Mouse (Mus musculus) frontal cortex, adult 2 months (tissue): ENCODE measurements around the gene Klk4. TPM values are rescaled to one million over a fixed set of nuclear protein-coding genes. Genes with fewer than 3 reads are reported as not detected.

Experiments used
- DNase-seq, 2 experiments: peaks; one replicate each; pipeline ENCODE4 v3.0.0; 2022; ENCODE audit warnings: low spot score in 1 of 2; ENCODE audit errors: extremely low spot score in 1 of 2
- polyA plus RNA-seq: library from polyadenylated mRNA; depleted of rRNA; stranded (reverse); fragments of >200 nt; gene quantifications from 2 replicates; pipeline ENCODE4 v1.2.3, GENCODE M21; 2012; rRNA removed

Gene Klk4
- polyA plus RNA-seq, 1 experiment, result not detected

DNA sequence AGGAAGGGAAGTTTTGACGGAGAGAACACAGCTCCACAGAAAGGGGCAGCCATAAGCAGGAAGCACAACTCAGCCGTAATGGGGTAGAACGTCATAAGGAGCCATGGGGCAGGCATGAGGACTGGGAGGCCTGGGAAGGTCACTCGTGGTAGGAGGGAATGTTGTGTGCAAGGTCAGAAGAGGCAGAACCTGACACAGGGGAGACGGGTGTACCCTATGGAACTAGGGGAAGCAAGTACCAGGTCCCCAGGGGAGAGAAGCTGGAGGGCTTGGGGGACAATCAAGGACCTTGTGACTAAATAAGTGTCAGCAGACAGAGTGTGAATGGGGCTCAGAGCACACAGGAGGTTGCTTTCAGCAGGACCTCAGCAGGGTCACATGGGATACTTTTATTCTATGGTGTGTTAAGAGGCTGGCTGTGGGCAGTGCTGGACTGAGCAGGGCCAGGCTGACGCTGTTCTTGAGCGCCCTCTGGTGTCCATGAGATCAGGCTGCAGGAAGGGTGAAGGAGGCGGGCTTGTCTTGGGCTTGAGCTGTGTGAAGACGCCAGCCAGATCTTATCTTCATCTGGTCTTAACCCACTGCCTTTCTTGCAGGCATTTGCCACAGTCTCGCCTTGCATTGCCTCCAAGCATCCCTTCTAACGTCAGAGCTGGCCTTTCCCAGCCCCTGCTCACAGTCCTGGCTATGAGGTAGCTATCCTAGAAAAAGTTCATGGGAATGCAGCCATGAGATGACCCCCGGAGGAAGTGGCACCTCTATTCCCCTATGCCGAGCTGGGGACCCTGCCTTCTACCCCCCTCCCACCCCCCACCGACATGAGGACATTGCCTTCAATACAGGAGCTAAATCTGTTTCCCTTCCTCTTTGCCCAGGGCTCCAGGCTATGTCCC, 38.8 kb downstream of the Klk4 start:
- DNase-seq, result peak; percentile 23 to 82

- DNase-seq, result no peak
Measured at GRCm38 (mm10) chr7:43920582-43920981, 39.6 kb downstream of the Klk4 start.

- no peak for DNase-seq
Measured at GRCm38 (mm10) chr7:43921087-43921486, 40.1 kb downstream of the Klk4 start.

DNA sequence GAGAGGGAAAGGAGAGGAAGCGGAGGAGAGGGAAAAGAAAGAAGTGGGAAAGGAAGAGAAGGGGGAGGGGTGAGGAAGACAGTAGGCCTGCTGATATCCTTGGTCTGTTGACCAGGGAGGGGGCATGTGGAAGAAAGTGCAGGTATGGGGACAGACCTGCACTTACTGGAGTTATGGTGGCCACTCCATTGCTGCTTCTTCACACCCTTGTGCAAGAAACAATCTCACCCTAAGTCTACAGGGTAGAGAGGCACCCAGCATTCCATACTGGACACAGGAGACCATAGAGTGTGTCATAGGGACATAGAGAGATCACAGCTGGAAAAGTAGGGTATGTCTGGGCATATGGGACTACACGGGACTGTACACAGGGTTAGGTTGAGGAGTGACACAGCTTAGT, 41.0 kb downstream of the Klk4 start:
- no peak for DNase-seq

DNA sequence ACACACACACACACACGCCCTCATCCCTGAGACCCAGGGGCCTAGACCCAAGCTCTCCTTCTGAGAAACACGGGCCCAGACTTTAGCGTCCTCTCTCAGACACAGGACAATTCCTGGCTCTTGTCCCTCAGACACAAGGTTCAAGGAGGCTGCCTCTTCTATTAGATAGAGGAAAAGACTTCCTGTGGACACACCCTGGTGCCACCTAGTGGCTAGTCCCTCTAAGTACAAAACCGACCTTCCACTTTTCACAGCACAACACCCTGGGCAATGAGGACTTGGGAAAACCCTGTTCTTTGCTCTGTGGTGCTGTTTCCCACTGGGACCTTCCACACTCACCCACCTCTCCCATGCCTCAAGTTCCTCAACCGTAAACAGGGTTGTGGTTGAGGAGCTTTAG, 45.0 kb downstream of the Klk4 start:
- no peak for DNase-seq

GRCm38 (mm10) chr7:43928521-43928920, 47.6 kb downstream of the Klk4 start:
- no peak for DNase-seq

DNA sequence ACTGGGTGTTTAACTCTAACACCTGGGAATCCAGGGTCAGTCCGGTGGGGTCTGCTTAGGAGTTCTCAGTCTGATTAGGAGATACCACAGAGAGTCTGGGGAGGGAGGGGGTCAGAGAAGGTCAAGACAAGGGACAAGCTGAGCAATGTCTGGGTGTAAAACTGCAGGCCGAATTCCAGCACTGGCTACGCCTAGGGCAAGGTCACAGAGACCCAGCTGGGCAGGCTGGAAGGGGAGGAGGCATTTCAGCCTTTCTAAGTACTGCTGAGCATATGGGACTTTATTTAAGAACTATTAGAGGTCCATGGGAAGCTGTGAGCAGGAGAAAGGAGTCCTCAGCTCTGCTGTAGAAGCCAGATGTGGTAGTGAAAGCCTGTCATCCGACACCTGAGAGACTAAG, 51.4 kb downstream of the Klk4 start:
- no peak for DNase-seq

GRCm38 (mm10) chr7:43933440-43933839, 52.5 kb downstream of the Klk4 start, which contains the start of gene Klk15:
Gene Klk15 (plus strand): TSS chr7:43933740.
- no peak for DNase-seq

DNA sequence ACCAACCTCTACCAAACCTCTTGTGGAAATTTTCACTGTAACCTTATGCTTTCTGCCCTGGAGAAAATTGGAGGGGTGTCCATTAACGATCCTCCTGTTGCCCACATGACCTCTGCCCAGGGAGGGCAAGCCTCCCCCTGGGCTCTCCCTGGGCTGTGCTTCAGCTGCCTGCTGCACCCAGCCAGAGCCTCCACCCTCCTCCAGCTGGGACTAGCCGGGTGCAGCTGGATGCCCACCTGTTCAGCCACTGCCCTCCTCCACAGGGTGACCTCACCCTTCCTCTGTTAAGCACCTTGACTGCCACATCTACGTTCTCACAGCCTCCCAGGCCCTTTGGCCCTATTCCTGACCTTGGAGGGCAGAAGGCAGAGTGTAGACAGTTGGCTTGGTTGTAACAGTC, 53.8 kb downstream of the Klk4 start:
- no peak for DNase-seq

Other genes with a start within 250 kb of the Klk4 start
- gene Ceacam18, start 246.5 kb upstream of the Klk4 start, polyA plus RNA-seq, result not detected in 2 replicates
- gene Siglece, start 221.0 kb upstream of the Klk4 start, polyA plus RNA-seq, result 0.84 and 1.2 TPM in 2 replicates
- gene Ctu1, start 209.1 kb upstream of the Klk4 start, polyA plus RNA-seq, result 9.2 and 9.4 TPM in 2 replicates
- gene Klk14, start 190.7 kb upstream of the Klk4 start, polyA plus RNA-seq, result 0.08 TPM in 1 of 2 replicates, not detected in the other
- 0.36 TPM in 1 of 2 replicates, not detected in the other for gene Klk13, start 168.6 kb upstream of the Klk4 start, polyA plus RNA-seq
- gene Klk12, start 112.3 kb upstream of the Klk4 start, polyA plus RNA-seq, result not detected in 2 replicates
- 0.08 TPM in 1 of 2 replicates, not detected in the other for gene Klk11, start 106.6 kb upstream of the Klk4 start, polyA plus RNA-seq
- gene Klk10, start 100.1 kb upstream of the Klk4 start, polyA plus RNA-seq, result 0.17 and 0.18 TPM in 2 replicates
- gene Klk9, start 89.3 kb upstream of the Klk4 start, polyA plus RNA-seq, result not detected in 2 replicates
- 3.8 TPM in 2 replicates for gene Klk8, start 83.6 kb upstream of the Klk4 start, polyA plus RNA-seq
- gene Klk7, start 69.9 kb upstream of the Klk4 start, polyA plus RNA-seq, result not detected in 2 replicates
- 6.4 and 7.7 TPM in 2 replicates for gene Klk6, start 56.7 kb upstream of the Klk4 start, polyA plus RNA-seq
- not detected in 2 replicates for gene Klk5, start 39.2 kb upstream of the Klk4 start, polyA plus RNA-seq
- gene Klk15, start 52.6 kb downstream of the Klk4 start, polyA plus RNA-seq, result not detected in 2 replicates
- gene Klk1b8, start 69.5 kb downstream of the Klk4 start, polyA plus RNA-seq, result not detected in 2 replicates
- gene Klk1b1, start 85.6 kb downstream of the Klk4 start, polyA plus RNA-seq, result not detected in 2 replicates
- gene Klk1b9, start 94.9 kb downstream of the Klk4 start, polyA plus RNA-seq, result not detected in 2 replicates
- not detected in 2 replicates for gene Klk1b11, start 114.7 kb downstream of the Klk4 start, polyA plus RNA-seq
- not detected in 2 replicates for gene Klk1b26, start 131.0 kb downstream of the Klk4 start, polyA plus RNA-seq
- 0.18 TPM in 1 of 2 replicates, not detected in the other for gene Klk1b27, start 171.1 kb downstream of the Klk4 start, polyA plus RNA-seq
- gene Klk1b21, start 221.2 kb downstream of the Klk4 start, polyA plus RNA-seq, result not detected in 2 replicates
- not detected in 2 replicates for gene Klk1b22, start 231.5 kb downstream of the Klk4 start, polyA plus RNA-seq